Mouse (Mus musculus) limb, embryonic 14.5 days (tissue): ENCODE data around the gene Trib2. TPM values are rescaled to one million over a fixed set of nuclear protein-coding genes. Genes with fewer than 3 reads are reported as not detected.

Experiments
- ATAC-seq: fragments of 200-750 bp; cut with Nextera tagmentation; 2 replicates; pipeline ENCODE4 v1.8.0; 2017; ENCODE audit warnings: low read depth, moderate number of reproducible peaks, moderate TSS enrichment; ENCODE audit not compliant: low FRiP score
- DNase-seq: peaks from one replicate; pipeline ENCODE4 v3.0.0-alpha.2; 2015; ENCODE audit warnings: low spot score
- H3K27ac ChIP-seq: fragments of 300-500 bp; sonication (generic); replicated peaks from 2 replicates; pipeline ENCODE4 v1.5.1; 2014; ENCODE audit warnings: low read depth, mild to moderate bottlenecking, low read length, moderate library complexity, mixed read lengths
- H3K27me3 ChIP-seq: fragments of 300-500 bp; sonication (generic); 2 replicates; pipeline ENCODE4 v1.6.1; 2014; ENCODE audit warnings: low read length, mixed read lengths; ENCODE audit not compliant: control insufficient read depth, insufficient read depth
- H3K36me3 ChIP-seq: fragments of 300-500 bp; sonication (generic); 2 replicates; pipeline ENCODE4 v1.6.1; 2014; ENCODE audit warnings: mild to moderate bottlenecking, low read length, moderate library complexity, mixed read lengths; ENCODE audit not compliant: control insufficient read depth, insufficient read depth
- H3K4me1 ChIP-seq: fragments of 300-500 bp; sonication (generic); 2 replicates; pipeline ENCODE4 v1.6.1; 2014; ENCODE audit warnings: antibody characterized with exemption, low read length, mixed read lengths; ENCODE audit not compliant: control insufficient read depth, insufficient read depth
- H3K4me2 ChIP-seq: fragments of 300-500 bp; sonication (generic); replicated peaks from 2 replicates; pipeline ENCODE4 v1.6.1; 2014; ENCODE audit warnings: low read depth, mild to moderate bottlenecking, low read length, moderate library complexity; ENCODE audit not compliant: severe bottlenecking
- H3K4me3 ChIP-seq: fragments of 300-500 bp; sonication (generic); replicated peaks from 2 replicates; pipeline ENCODE4 v1.5.1; 2014; ENCODE audit warnings: low read length
- H3K9ac ChIP-seq: fragments of 300-500 bp; sonication (generic); 2 replicates; pipeline ENCODE4 v1.6.1; 2014; ENCODE audit warnings: mild to moderate bottlenecking, low read depth, low read length, moderate library complexity; ENCODE audit not compliant: severe bottlenecking
- H3K9me3 ChIP-seq: fragments of 300-500 bp; sonication (generic); 2 replicates; pipeline ENCODE4 v1.6.1; 2016; ENCODE audit warnings: low read length; ENCODE audit not compliant: control insufficient read depth
- POLR2A ChIP-seq: fragments of 200-500 bp; IDR thresholded peaks from 2 replicates; pipeline ENCODE4 v1.8.0; 2012; ENCODE audit warnings: inconsistent platforms, mild to moderate bottlenecking, moderate library complexity, borderline replicate concordance; ENCODE audit not compliant: insufficient read depth, insufficient read length; ENCODE audit errors: extremely low read depth
- WGBS: fragments of 180-500 bp; shearing (Covaris S2); extraction: QIAGEN DNeasy Blood & Tissue Kit; methylation state at CpG from one replicate; pipeline ENCODE4 v1.1.7; 2014; 5-methylcytosine and 5-hydroxymethylcytosine counted together
- polyA plus RNA-seq, 2 experiments: library from polyadenylated mRNA; depleted of rRNA in 1 of 2; stranded (reverse) in 1 of 2; unstranded in 1 of 2; fragments of >200 nt; fragmentation: Nextera tagmentation in 1 of 2; extraction: Ambion mirVana in 1 of 2; gene quantifications; 2 replicates each; pipeline versions ENCODE4 v1.2.1 to v1.2.3; 2012 to 2014

Trib2 gene
- polyA plus RNA-seq, 2 experiments, result 44.7 to 64.2 TPM

- no peak overlapping the region for H3K4me3 ChIP-seq
- DNase-seq (peak; percentile 8), ATAC-seq (peak; percentile 30; the same call in 1 of the 2 replicates)
- H3K27ac ChIP-seq, result 0 out of 2 replicates have a peak overlapping the region, but pooled peaks have one; percentile 49
- peaks cover 10% of the 10 kb centered on the region for H3K4me1 ChIP-seq
- H3K4me2 ChIP-seq, result no peak overlapping the region
- no peaks in the 10 kb centered on the region for H3K27me3 ChIP-seq
- 56% methylated on average over 8 of the region's 8 CpGs for WGBS
- TF ChIP-seq POLR2A, result no peak
- no peaks in the 10 kb centered on the region for H3K36me3 ChIP-seq
- H3K9me3 ChIP-seq, result no peaks in the 10 kb centered on the region
- no peak overlapping the region for H3K9ac ChIP-seq
Measured at GRCm38 (mm10) chr12:15850441-15850895, 33.7 kb upstream of the Trib2 start.

DNA sequence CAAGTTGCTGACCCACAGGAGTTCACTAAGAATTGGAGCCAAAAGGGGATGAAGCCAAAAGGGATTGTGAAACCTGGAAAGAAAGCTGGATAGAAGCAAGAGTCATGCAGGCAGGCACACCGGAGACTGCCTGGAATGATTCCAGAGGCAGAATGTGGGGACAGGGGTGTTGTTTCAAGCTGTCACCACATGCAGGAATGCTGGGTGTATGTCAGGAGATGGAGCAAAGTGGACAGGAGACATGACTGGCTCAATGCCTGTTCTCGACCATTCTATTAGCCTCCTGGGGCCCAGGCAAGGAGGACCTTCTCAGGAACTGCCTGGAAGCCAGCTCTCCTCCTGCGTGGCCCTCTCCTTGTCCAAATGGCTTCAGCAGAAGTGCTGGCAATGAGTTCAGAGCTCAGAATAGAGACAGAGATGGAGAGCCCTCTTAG lies 33.2 kb upstream of the Trib2 start:
- no peak overlapping the region for H3K4me2 ChIP-seq
- no peaks in the 10 kb centered on the region for H3K36me3 ChIP-seq
- H3K27ac ChIP-seq, result no peak overlapping the region
- DNase-seq (peak; percentile 45), ATAC-seq (peak; percentile 62)
- WGBS, result 41% methylated on average over 3 of the region's 3 CpGs
- H3K9ac ChIP-seq, result no peak overlapping the region
- no peak for TF ChIP-seq POLR2A
- no peaks in the 10 kb centered on the region for H3K9me3 ChIP-seq
- peaks cover 10% of the 10 kb centered on the region for H3K4me1 ChIP-seq
- H3K27me3 ChIP-seq, result no peaks in the 10 kb centered on the region
- no peak overlapping the region for H3K4me3 ChIP-seq

GRCm38 (mm10) chr12:15848391-15848790 lies 31.7 kb upstream of the Trib2 start:
- H3K27ac ChIP-seq, result no peak overlapping the region
- no peaks in the 10 kb centered on the region for H3K9me3 ChIP-seq
- ATAC-seq, result no peak
- DNase-seq, result no peak
- H3K9ac ChIP-seq, result no peak overlapping the region
- H3K4me3 ChIP-seq, result no peak overlapping the region
- no peak overlapping the region for H3K4me2 ChIP-seq
- peaks cover 10% of the 10 kb centered on the region for H3K4me1 ChIP-seq
- no peak for TF ChIP-seq POLR2A
- H3K36me3 ChIP-seq, result no peaks in the 10 kb centered on the region
- WGBS, result 100% methylated on average over 4 of the region's 4 CpGs
- H3K27me3 ChIP-seq, result no peaks in the 10 kb centered on the region

DNA sequence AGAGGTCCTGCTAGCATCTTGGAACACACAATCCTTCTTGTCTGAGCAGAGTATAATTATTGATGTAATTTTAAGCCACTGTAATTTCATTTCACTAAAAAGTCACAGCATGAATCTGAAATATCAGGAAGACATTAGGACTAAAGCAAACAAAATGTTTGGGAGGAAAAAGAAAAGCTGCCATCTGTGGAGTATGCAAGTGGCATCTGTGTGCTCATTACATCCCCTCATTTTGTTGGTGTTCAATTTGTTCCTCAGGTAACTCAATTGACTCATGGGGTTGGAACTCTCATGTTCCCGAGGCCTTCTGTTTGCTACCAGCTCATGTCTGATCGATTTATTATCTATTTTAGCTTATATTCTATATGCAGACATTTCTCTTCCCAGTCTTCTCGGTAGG lies 28.0 kb upstream of the Trib2 start:
- no peak overlapping the region for H3K4me3 ChIP-seq
- H3K27me3 ChIP-seq, result no peaks in the 10 kb centered on the region
- H3K9me3 ChIP-seq, result no peaks in the 10 kb centered on the region
- no peak for TF ChIP-seq POLR2A
- H3K36me3 ChIP-seq, result no peaks in the 10 kb centered on the region
- no peak overlapping the region for H3K27ac ChIP-seq
- WGBS, result 75% methylated on average over 3 of the region's 3 CpGs
- no peak overlapping the region for H3K4me2 ChIP-seq
- ATAC-seq (no peak), DNase-seq (no peak)
- H3K9ac ChIP-seq, result no peak overlapping the region
- H3K4me1 ChIP-seq, result peaks cover under 1% of the 10 kb centered on the region

- no peak overlapping the region for H3K27ac ChIP-seq
- no peaks in the 10 kb centered on the region for H3K4me1 ChIP-seq
- no peaks in the 10 kb centered on the region for H3K36me3 ChIP-seq
- no peak for TF ChIP-seq POLR2A
- H3K9me3 ChIP-seq, result no peaks in the 10 kb centered on the region
- DNase-seq, result no peak
- no peaks in the 10 kb centered on the region for H3K27me3 ChIP-seq
- H3K9ac ChIP-seq, result no peak overlapping the region
- no peak overlapping the region for H3K4me3 ChIP-seq
- WGBS, result 92% methylated on average over 12 of the region's 12 CpGs
- no peak overlapping the region for H3K4me2 ChIP-seq
- no peak for ATAC-seq
Measured at GRCm38 (mm10) chr12:15840864-15841557, 24.3 kb upstream of the Trib2 start.
